Mouse (Mus musculus): ENCODE data around the gene Cldn5.

Cldn5 gene

GRCm38 (mm10) chr16:18776556-18777100, at the start of gene Cldn5:
Gene Cldn5 (plus strand): TSS chr16:18776847.
- peak; percentile 38 for DNase-seq

GRCm38 (mm10) chr16:18727536-18728499, 48.8 kb upstream of the Cldn5 start:
- DNase-seq, result no peak

- DNase-seq, result no peak
Measured at GRCm38 (mm10) chr16:18729185-18729584, 47.5 kb upstream of the Cldn5 start.

GRCm38 (mm10) chr16:18730640-18731039, 46.0 kb upstream of the Cldn5 start:
- DNase-seq, result no peak

- peak; percentile 9 for DNase-seq
Measured at GRCm38 (mm10) chr16:18733100-18733956, 43.3 kb upstream of the Cldn5 start.

GRCm38 (mm10) chr16:18738303-18738702, 38.3 kb upstream of the Cldn5 start:
- DNase-seq, result no peak

- no peak for DNase-seq
Measured at GRCm38 (mm10) chr16:18746268-18747122, 30.2 kb upstream of the Cldn5 start.

- no peak for DNase-seq
Measured at GRCm38 (mm10) chr16:18751101-18751500, 25.5 kb upstream of the Cldn5 start.

- DNase-seq, result no peak
Measured at GRCm38 (mm10) chr16:18751885-18752499, 24.7 kb upstream of the Cldn5 start.

- DNase-seq, result no peak
Measured at GRCm38 (mm10) chr16:18761734-18762133, 14.9 kb upstream of the Cldn5 start.

- DNase-seq, result no peak
Measured at GRCm38 (mm10) chr16:18762960-18763359, 13.7 kb upstream of the Cldn5 start.

- DNase-seq, result no peak
Measured at GRCm38 (mm10) chr16:18766390-18766789, 10.3 kb upstream of the Cldn5 start.

- no peak for DNase-seq
Measured at GRCm38 (mm10) chr16:18769501-18769900, 7.1 kb upstream of the Cldn5 start.

GRCm38 (mm10) chr16:18773936-18774335, 2.7 kb upstream of the Cldn5 start:
- DNase-seq, result no peak

GRCm38 (mm10) chr16:18775621-18776555, 759 bp upstream of the Cldn5 start:
- DNase-seq, result peak; percentile 9

- DNase-seq, result no peak
Measured at GRCm38 (mm10) chr16:18777101-18778080, 744 bp downstream of the Cldn5 start.

- DNase-seq, result no peak
Measured at GRCm38 (mm10) chr16:18778461-18778860, 1.8 kb downstream of the Cldn5 start.

GRCm38 (mm10) chr16:18781810-18782209, 5.2 kb downstream of the Cldn5 start:
- no peak for DNase-seq

GRCm38 (mm10) chr16:18785025-18785424, 8.4 kb downstream of the Cldn5 start:
- DNase-seq, result peak; percentile 27

Data from liver (tissue).